Mouse (Mus musculus) liver, adult 2 months (tissue): Measurements from ENCODE around the gene Bcl11b. TPM values are rescaled to one million over a fixed set of nuclear protein-coding genes. Genes with fewer than 3 reads are reported as not detected.
A peak's percentile ranks its signal among the peaks of the same experiment; 100 is the strongest.

ENCODE experiments used
- DNase-seq: peaks from one replicate; pipeline ENCODE4 v3.0.0-alpha.2; 2011; ENCODE audit warnings: low read depth, low spot score; ENCODE audit errors: extremely low read depth
- H3K27ac ChIP-seq: fragments of 200-500 bp; replicated peaks from 2 replicates; pipeline ENCODE4 v1.5.1; 2012; ENCODE audit warnings: low read depth, mild to moderate bottlenecking, control low read depth, inconsistent platforms, low read length; ENCODE audit not compliant: insufficient read depth
- H3K27me3 ChIP-seq: fragments of 200-500 bp; 2 replicates; pipeline ENCODE4 v1.6.1; 2012; ENCODE audit warnings: mild to moderate bottlenecking, moderate library complexity, low read length, inconsistent platforms; ENCODE audit not compliant: control insufficient read depth, insufficient read depth
- H3K36me3 ChIP-seq: fragments of 200-500 bp; 2 replicates; pipeline ENCODE4 v1.6.1; 2012; ENCODE audit warnings: low read length, inconsistent platforms; ENCODE audit not compliant: control insufficient read depth, insufficient read depth
- H3K4me1 ChIP-seq: fragments of 200-500 bp; 2 replicates; pipeline ENCODE4 v1.6.1; 2011; ENCODE audit warnings: low read length; ENCODE audit not compliant: control insufficient read depth, insufficient read depth
- H3K4me3 ChIP-seq: fragments of 200-500 bp; 2 replicates; pipeline ENCODE4 v1.5.1; 2011; ENCODE audit warnings: low read depth, mild to moderate bottlenecking, control low read depth, low read length, moderate library complexity; ENCODE audit not compliant: insufficient read depth
- H3K79me2 ChIP-seq: fragments of 200-500 bp; 2 replicates; pipeline ENCODE4 v1.6.1; 2012; ENCODE audit warnings: inconsistent platforms, mild to moderate bottlenecking, low read length, moderate library complexity; ENCODE audit not compliant: control insufficient read depth, insufficient read depth
- H3K9ac ChIP-seq: fragments of 200-500 bp; 2 replicates; pipeline ENCODE4 v1.6.1; 2012; ENCODE audit warnings: low read depth, mild to moderate bottlenecking, control low read depth, inconsistent platforms, low read length
- CTCF ChIP-seq: fragments of 200-500 bp; IDR thresholded peaks from 2 replicates; pipeline ENCODE4 v1.5.1; 2011; ENCODE audit warnings: low read depth, low read length, control low read depth
- POLR2A ChIP-seq: fragments of 200-500 bp; IDR thresholded peaks from 2 replicates; pipeline ENCODE4 v1.6.1; 2011; ENCODE audit warnings: low read length, control low read depth; ENCODE audit not compliant: insufficient read depth; ENCODE audit errors: extremely low read depth
- WGBS: fragments of 180-500 bp; shearing (Covaris S2); methylation state at CpG from one replicate; pipeline ENCODE4 v1.1.7; 2018; 5-methylcytosine and 5-hydroxymethylcytosine counted together
- polyA plus RNA-seq: library from polyadenylated mRNA; depleted of rRNA; stranded (reverse); fragments of >200 nt; gene quantifications from 2 replicates; pipeline ENCODE4 v1.2.3, GENCODE M21; 2012
- total RNA-seq: library from RNA; depleted of rRNA; stranded (reverse); fragments of >200 nt; gene quantifications from 2 replicates; pipeline ENCODE4 v1.2.3, GENCODE M21; 2014

Gene Bcl11b
- total and polyA plus RNA-seq, 2 experiments: 0.18 to 0.39 TPM

- Histone ChIP-seq H3K4me3 (no peak overlapping the region), H3K36me3 (no peaks in the 10 kb centered on the region), H3K79me2 (no peaks in the 10 kb centered on the region), H3K27ac (no peak overlapping the region), H3K4me1 (no peaks in the 10 kb centered on the region), H3K27me3 (peaks cover 24% of the 10 kb centered on the region), H3K9ac (no peak overlapping the region)
- TF ChIP-seq POLR2A (no peak), CTCF (no peak)
- 2% methylated on average over 55 of the region's 56 CpGs for WGBS
- DNase-seq: peak; percentile 17
These were observed 2.6 kb upstream of the Bcl11b start for GRCm38 (mm10) chr12:108005816-108006626.

DNA sequence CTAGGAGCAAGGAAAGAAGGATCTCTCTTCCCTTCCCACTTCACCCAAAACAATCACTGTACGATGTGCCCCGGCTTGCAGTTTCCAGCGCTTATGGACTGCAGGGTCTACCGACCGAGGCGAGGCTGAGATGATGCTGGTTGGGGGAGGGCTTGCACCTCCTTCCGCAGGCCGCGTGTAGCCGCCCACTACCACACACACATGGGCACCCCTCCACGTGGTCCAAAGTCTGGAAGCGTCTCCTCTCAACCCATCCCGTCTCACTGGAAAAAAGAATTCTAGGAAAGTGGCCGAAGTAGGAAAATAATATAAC is 2.0 kb upstream of the Bcl11b start:
- TF ChIP-seq CTCF (no peak), POLR2A (no peak)
- DNase-seq: no peak
- no peaks in the 10 kb centered on the region for H3K4me1 ChIP-seq
- no peak overlapping the region for H3K4me3 ChIP-seq
- WGBS: 8% methylated on average over 14 of the region's 14 CpGs
- H3K79me2 ChIP-seq: no peaks in the 10 kb centered on the region
- no peaks in the 10 kb centered on the region for H3K36me3 ChIP-seq
- H3K9ac ChIP-seq: no peak overlapping the region
- H3K27ac ChIP-seq: no peak overlapping the region
- H3K27me3 ChIP-seq: peaks cover 28% of the 10 kb centered on the region

DNA sequence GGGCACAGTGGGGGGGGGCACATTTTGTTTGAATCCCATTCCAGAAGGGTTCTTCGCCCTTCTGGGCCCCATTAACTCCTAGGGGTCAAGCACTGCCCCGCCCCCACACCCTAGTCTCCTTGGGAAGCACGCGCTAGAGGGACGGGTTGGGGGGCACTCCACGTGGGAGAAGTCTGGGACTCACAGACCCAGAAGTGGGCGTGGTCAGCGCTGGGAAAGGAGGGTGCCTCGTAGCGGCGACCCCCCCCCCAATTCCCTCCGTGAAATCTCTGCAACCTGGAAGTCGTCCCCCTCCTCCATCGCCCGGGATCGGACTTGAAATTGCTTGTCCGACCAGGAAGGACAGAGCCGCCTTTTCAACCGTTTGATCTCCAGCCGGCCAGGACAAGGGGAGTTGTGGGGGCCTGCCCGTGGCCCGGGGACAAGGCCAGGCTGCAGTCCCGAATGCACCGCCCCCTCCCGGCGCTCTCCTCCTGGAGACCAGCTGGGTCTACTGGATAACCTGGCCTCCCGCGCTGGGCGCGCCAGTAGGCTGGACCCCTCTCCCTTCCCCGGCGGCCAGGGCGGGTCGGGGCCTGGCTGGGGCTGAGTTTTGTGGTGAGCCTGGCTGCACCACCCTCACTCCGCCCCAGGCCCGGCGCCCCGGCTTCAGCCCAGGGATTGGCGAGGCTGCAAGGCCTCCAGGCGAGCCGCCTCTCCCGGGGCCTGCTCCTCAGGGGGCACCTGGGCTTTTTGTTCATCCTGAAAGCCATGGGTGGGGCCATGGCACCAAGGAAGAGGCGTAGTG is 1.5 kb upstream of the Bcl11b start:
- Histone ChIP-seq H3K27me3 (peaks cover 31% of the 10 kb centered on the region), H3K9ac (no peak overlapping the region), H3K4me3 (no peak overlapping the region), H3K4me1 (no peaks in the 10 kb centered on the region), H3K27ac (no peak overlapping the region), H3K36me3 (no peaks in the 10 kb centered on the region), H3K79me2 (no peaks in the 10 kb centered on the region)
- DNase-seq: no peak
- WGBS: 2% methylated on average over 43 of the region's 43 CpGs
- no peak for TF ChIP-seq POLR2A
- no peak for TF ChIP-seq CTCF

DNA sequence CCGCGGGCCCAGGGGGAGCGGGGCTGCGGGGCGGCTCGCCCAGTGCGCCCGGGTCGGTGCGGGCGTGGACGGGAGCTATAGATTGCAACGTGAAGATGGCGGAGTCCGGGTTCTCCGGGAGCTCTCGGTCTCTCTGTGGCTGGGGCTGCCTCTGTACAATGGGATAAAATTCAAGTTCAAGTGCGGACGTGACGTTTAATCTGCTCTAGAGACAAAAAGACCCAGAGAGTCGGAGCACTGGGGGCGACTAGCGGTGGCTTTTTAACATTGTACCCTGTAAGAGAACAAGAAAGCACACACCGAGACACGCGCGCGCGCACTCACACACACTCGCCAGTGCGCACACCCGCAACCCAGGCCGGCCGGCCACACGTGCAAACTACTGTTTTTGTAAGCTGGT is 526 bp upstream of the Bcl11b start:
- no peak for DNase-seq
- Histone ChIP-seq H3K79me2 (no peaks in the 10 kb centered on the region), H3K4me3 (peak overlapping the region; percentile 16; the same call in 1 of the 2 replicates), H3K4me1 (no peaks in the 10 kb centered on the region), H3K27ac (no peak overlapping the region), H3K27me3 (peaks cover 31% of the 10 kb centered on the region), H3K36me3 (no peaks in the 10 kb centered on the region), H3K9ac (no peak overlapping the region)
- TF ChIP-seq CTCF (no peak), POLR2A (no peak)
- 3% methylated on average over 35 of the region's 35 CpGs for WGBS

DNA sequence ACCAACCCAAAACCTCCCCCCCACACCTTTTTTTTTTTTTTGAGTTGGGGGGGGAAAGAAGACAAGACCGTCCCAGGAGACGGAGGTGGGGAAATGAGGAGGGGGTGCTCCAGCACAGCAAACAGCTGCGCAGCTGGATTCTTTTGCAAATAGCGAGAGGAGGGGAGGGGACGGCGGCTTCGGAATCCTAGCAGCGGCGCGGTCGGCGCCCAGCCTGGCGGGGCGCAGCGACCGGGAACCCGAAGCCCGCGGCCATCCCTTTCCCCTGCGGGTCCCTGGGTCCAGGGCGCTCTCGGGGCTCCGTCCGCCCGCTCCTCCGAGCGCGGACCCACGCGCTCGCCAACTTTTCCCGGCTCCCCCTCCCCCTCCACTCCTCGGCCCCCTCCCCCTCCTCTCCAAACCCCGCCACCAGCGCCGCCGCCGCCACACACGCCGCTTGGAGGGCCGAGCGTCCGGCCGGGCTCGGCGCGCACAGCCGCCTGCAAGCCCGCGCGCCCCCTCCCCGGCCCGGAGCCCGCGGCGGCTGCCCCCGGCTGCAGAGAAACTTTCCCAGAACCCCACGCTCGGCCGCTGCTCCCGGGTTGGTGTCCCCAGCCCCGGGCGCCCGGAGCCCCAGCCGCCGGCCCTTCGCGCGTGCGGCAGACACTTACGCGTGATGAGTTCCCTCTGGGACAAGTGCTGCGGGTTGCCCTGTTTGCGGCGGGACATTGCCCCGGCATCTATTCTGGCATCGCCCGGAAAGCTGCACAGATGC is 789 bp downstream of the Bcl11b start:
- no peaks in the 10 kb centered on the region for H3K4me1 ChIP-seq
- no peak for DNase-seq
- no peak overlapping the region for H3K27ac ChIP-seq
- no peak overlapping the region for H3K9ac ChIP-seq
- H3K79me2 ChIP-seq: no peaks in the 10 kb centered on the region
- peaks cover 31% of the 10 kb centered on the region for H3K27me3 ChIP-seq
- 2% methylated on average over 70 of the region's 78 CpGs for WGBS
- H3K4me3 ChIP-seq: peak overlapping the region; percentile 23; the same call in 1 of the 2 replicates
- H3K36me3 ChIP-seq: no peaks in the 10 kb centered on the region
- no peak for TF ChIP-seq CTCF
- no peak for TF ChIP-seq POLR2A
